Mouse (Mus musculus) cerebellum, postnatal 14 days (tissue): ENCODE results near the gene Lactbl1.

Source experiments
- DNase-seq, 2 experiments: peaks; one replicate each; pipeline ENCODE4 v3.0.0; 2021; ENCODE audit warnings: mixed read lengths in 2 of 2

Lactbl1 gene

DNA sequence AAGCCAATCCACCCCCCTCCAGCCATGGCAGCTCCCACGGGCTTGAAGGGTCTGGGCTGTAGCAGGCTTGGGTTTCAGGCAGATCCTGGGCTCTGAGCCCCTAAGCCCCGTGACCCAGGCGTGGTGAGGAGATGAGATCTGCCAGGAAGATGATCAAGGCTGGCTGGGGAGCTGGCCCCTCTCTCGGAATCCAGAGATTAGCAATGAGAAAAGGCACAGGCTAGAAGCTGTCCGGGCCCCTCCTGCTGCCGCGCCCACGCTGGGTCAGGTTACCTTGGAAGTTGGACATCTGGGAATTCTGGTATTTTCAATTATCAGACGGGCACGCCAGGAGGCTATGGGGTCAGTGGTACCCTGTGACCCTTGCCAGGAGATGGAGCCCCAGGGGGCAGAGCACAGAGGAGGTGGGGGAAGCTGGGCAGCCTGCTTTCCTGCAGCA lies 63.0 kb downstream of the Lactbl1 start:
- DNase-seq, result no peak

DNA sequence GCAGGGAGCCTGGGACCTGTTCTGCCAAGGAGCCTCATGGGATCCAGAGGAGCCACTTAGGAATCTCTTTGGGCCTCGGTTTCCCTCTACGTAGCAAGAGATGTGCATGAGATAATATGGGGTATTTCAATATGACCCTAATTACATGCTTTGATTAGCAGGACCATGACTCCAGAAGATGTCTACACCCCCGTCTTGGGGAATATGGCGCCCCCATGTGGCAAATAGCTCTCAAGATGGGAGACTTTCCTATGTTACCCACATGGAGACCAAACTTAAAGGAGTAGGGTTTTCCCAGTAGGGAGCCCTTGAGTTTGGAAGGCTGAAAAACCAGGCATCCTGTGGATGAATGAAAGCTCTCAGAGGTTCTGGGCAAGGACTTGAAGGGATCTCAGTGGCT lies 65.7 kb downstream of the Lactbl1 start:
- DNase-seq, result no peak
